Mouse (Mus musculus): Measurements from ENCODE around the gene Dlg1.

GRCm38 (mm10) chr16:31630381-31630780 is 32.9 kb upstream of the Dlg1 start:
- TF ChIP-seq GATA1 (IDR thresholded peaks at IDR 0.05; ENCODE audit: low read length) (no peak), TAL1 (IDR thresholded peaks at IDR 0.05; ENCODE audit: low read length) (no peak)

Measured in erythroblast, embryonic 14.5 days (primary cell).